Mouse (Mus musculus): ENCODE data around the gene Mnx1.
"Not testable (repeated sequence)": the region's sequence is repeated elsewhere in the genome, so short reads cannot be mapped to it uniquely, and the experiment has no call there.

Mnx1 gene

DNA sequence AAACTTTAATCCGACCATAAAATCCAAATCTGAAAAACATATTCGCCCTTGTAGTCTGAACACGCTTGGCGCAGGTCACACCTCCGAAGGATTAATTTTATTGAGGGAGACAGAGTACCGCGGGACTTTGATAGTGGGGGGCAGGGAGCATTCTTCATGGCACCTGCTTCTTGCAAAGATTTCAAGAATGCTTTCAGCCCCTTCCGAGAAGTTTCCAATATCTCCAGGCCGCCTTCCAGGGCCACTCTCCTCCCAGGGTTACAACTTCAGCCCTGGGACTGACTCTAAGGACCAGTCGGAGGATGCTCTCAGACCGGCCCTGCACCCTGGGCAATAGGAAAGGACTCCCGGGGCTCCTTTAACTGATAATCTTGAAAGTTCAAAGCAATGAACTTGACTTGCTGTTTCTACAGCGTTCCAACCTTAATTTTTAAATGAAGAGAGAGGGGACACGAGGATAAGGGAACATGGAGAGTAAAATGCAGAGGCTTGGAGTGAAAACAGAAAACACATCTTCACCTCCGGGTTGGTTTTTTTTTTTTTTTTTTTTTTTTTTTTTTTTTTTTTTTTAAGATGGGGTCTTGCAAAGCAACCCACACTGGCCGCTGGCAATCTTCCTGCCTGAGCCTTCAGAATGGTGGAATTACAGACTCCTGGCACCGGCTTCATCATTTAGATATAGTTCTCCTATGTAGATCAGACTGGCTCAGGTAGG is 9.8 kb downstream of the Mnx1 start:
- DNase-seq (ENCODE audit: low spot score) = no peak

GRCm38 (mm10) chr5:29467489-29468350 is 10.6 kb downstream of the Mnx1 start:
- no peak for DNase-seq (ENCODE audit: low spot score)

- DNase-seq (ENCODE audit: low spot score) = no peak
Measured at GRCm38 (mm10) chr5:29462943-29463686, 15.2 kb downstream of the Mnx1 start.

DNA sequence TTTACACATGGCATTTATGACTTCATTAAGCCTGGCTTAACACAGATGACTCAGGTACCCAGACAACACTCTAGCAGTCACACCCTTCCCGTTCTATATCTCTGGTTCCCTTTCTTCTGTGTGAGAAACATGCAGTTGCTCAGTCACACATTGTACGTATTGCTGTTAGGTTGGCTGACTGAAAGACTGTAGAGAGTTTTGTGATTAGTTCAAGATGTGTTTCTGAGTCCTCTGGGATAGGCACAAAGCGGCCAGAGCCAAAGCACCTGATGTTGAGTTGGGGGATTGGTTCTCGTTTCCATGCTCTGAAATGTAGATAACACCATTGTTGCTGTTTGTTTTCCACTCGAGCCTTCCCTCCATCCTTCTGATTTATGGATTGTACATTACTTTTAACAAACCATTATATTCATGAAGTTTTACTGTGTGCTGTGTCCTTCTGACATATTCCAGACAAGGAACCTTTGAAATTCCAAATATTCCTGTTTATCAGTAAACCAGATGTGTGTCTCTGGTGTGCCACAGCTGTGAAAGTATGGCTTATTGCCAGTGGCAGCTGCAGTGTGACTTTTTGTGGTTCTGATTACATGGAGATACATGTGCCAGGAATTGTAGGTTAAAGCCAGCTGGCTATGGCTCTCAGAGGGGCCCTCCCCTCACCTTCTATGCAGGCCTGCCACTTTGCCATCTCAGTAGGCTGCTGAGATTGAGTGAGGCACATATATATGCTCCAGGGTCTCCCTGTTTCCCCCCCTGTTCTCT is 21.2 kb downstream of the Mnx1 start:
- no peak for DNase-seq (ENCODE audit: low spot score)

- no peak for DNase-seq (ENCODE audit: low spot score)
Measured at GRCm38 (mm10) chr5:29452352-29452751, 25.9 kb downstream of the Mnx1 start.

DNA sequence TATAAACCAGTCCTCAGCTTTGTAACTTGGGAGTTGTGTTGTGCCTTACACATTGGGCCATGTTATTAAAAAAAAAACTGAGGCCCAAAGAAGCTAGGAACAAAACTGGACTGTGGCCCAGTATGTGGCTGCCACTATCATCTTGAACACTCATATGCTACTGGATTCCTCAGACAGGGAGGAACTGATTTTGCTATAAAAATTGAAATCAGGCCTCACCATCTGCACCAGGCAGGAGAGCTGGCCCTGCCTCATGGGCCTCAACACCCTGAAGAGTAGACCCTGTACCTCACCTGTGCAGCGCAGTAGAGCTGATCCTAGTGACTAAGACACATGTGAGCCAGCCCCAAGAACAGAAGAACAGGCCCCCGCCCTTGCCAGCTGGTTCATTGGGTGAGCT is 33.0 kb downstream of the Mnx1 start:
- DNase-seq (ENCODE audit: low spot score) = no peak

DNA sequence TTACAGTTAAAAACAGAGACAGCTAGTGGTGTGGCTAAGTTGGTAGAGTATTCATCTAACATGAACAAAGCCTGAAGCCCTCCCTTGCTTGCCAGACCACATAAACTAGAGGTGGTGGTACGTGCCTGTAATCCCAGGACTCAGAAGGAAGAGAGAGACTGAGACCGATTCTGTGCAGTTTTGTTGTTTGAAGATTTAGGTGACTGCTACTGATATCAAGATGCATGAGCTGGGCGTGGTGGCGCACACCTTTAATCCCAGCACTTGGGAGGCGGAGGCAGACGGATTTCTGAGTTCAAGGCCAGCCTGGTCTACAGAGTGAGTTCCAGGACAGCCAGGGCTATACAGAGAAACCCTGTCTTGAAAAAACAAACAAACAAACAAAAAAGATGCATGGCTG is 41.5 kb downstream of the Mnx1 start:
- DNase-seq (ENCODE audit: low spot score) = not testable (repeated sequence)

GRCm38 (mm10) chr5:29435491-29435890 is 42.8 kb downstream of the Mnx1 start:
- no peak for DNase-seq (ENCODE audit: low spot score)

DNA sequence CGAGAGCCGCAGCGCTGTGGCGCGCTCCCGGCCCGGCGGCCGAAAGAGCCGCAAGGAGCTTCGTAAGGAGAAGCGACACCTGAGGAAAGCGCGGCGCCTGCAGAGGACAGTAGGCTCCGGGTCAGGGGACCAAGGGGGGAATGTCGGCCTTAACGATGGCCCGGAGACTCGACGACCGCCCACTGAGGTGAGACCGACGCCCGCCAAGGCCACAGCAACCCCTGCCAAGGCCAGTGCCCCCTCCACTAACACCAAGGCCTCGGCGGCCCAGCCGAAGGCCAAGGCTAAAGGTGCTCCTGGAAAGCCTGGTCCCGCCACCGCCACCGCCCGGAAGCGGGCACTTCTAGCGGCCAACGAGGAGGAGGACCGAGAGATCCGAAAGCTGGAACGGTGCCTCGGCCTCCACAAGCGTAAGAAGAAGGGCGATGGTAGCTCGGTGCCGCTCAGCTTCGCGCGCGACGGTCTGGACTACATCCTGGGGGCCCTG is 43.4 kb downstream of the Mnx1 start:
- peak; percentile 37 for DNase-seq (ENCODE audit: low spot score)

DNA sequence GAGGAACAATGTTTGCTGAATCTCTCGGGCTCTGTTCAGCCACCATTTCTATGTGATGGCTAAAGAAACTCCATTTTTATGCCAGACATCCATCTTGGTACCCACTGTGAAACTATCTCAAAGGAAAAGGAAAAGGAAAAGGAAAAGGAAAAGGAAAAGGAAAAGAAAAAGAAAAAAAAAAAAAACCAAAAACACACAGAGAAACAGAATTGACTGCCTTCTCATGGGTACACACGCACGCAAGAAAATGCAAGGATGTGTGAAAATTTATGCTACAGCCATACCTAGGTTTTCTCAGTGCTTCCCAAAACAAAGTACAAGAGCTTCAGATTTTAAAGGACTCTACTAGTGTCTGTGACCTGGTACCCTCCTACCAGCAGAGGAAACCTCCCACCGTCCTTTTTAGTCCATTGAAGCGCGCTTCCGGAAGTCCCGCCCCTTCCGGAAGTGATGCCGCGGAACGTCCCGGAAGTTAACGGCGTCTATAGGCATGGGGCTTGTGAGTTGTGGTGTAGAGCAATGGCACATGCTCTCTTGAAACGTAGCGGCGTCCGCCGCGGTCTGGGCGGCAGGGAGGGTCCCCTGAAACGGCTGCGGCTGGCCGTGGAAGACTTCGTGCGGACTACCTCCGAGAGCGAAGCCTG is 43.9 kb downstream of the Mnx1 start, which contains the start of gene Nom1:
Nom1 (plus strand) TSS at position 437 of the 644 bp plus-strand sequence.
- DNase-seq (ENCODE audit: low spot score) = peak; percentile 93

- DNase-seq (ENCODE audit: low spot score) = not testable (repeated sequence)
Measured at GRCm38 (mm10) chr5:29423330-29423729, 54.9 kb downstream of the Mnx1 start.

Data from T-cell, adult 2 months (primary cell).